Mouse (Mus musculus) colon, adult 2 months (tissue): ENCODE data around the gene Crisp3. TPM values are rescaled to one million over a fixed set of nuclear protein-coding genes. Genes with fewer than 3 reads are reported as not detected.

Experiments used
- polyA plus RNA-seq: library from polyadenylated mRNA; depleted of rRNA; stranded (reverse); fragments of >200 nt; gene quantifications from 2 replicates; pipeline ENCODE4 v1.2.3, GENCODE M21; 2012; rRNA removed

The Crisp3 gene
- polyA plus RNA-seq: 0.10 and 0.22 TPM in 2 replicates

DNA sequence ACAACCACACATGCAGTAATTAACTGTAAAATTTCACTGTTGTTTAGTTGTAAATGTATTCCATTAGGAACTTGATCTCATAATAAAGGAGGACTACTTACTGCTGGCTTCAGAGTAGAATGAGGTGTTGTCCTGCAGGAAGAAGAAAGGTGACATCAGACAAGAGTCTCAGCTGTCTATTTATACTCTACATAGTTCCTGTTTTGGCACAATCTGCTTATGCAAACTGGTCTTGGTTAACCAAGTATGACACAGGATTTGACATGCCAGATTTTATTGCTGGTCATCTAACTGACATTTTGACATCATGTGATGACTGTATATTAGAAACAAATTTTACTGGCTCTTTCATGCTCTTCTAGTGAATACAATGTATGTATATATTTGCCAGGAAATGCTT is at the start of gene Crisp3:
TSS of gene Crisp3 (minus strand) at position 154 of the 400 bp plus-strand sequence.

DNA sequence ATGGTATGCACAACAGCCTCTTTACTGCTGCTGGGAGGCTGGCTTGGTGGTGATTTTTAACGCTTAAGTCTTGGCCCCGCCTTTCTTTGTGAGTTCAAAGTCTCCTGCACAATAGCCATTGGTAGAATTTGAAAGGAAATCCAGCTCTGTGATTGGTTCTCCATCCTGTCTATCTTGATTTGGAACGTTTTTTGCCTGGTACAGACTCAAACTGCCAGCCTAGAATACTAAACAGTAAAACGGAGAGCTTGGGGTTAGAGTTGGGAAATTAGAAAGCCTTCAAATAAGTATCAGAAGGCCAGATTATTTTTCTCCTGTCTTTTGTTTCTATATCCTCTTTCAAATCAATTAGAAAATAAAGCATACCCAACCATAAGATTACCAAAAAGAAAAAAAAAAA is 33.5 kb downstream of the Crisp3 start, which contains the start of gene Pgk2:
TSS of gene Pgk2 (minus strand) at position 101 of the 400 bp plus-strand sequence.

Other genes with a start within 250 kb of the Crisp3 start
- not detected in 2 replicates for gene AC192777.2, start 146.8 kb downstream of the Crisp3 start, polyA plus RNA-seq
- not detected in 2 replicates for gene Pgk2, start 33.6 kb downstream of the Crisp3 start, polyA plus RNA-seq
- gene Crisp1, start 76.9 kb upstream of the Crisp3 start, polyA plus RNA-seq: not detected in 2 replicates